Mouse (Mus musculus) inflammation-experienced regulatory T-cells, adult 6 months (primary cell): ENCODE data around the gene Mvb12a. TPM values are rescaled to one million over a fixed set of nuclear protein-coding genes. Genes with fewer than 3 reads are reported as not detected.

Source experiments
- ATAC-seq: one replicate; pipeline ENCODE4 v1.8.0; 2017
- polyA plus RNA-seq, 3 experiments: library from polyadenylated mRNA; unstranded; fragments of 100-300 nt; shearing (Covaris generic); gene quantifications; one replicate each; pipeline ENCODE4 v1.2.1; 2017

The Mvb12a gene
- polyA plus RNA-seq, 3 experiments from 2014 or later = 38.1 to 75.7 (median 43.5) TPM

- ATAC-seq = no peak
Observed at GRCm38 (mm10) chr8:71566501-71566900, 23.8 kb downstream of the Mvb12a start, which contains the start of gene Nxnl1. TSS of gene Nxnl1 (minus strand) at chr8:71566601.

- no peak for ATAC-seq
Observed at GRCm38 (mm10) chr8:71567587-71567986, 24.9 kb downstream of the Mvb12a start.

- ATAC-seq = no peak
Observed at GRCm38 (mm10) chr8:71568387-71568937, 25.7 kb downstream of the Mvb12a start, which contains the start of gene Slc27a1. TSS of gene Slc27a1 (plus strand) at chr8:71568882.

GRCm38 (mm10) chr8:71568941-71569340, 26.2 kb downstream of the Mvb12a start:
- ATAC-seq = no peak

- peak; percentile 54 for ATAC-seq
Observed at GRCm38 (mm10) chr8:71569366-71570290, 26.9 kb downstream of the Mvb12a start.

GRCm38 (mm10) chr8:71570291-71570954, 27.7 kb downstream of the Mvb12a start:
- peak; percentile 88 for ATAC-seq

GRCm38 (mm10) chr8:71572077-71572476, 29.4 kb downstream of the Mvb12a start:
- ATAC-seq = no peak

GRCm38 (mm10) chr8:71572847-71573633, 30.3 kb downstream of the Mvb12a start:
- no peak for ATAC-seq

- no peak for ATAC-seq
Observed at GRCm38 (mm10) chr8:71574426-71574825, 31.7 kb downstream of the Mvb12a start.

- ATAC-seq = no peak
Observed at GRCm38 (mm10) chr8:71575020-71575419, 32.3 kb downstream of the Mvb12a start.

- ATAC-seq = no peak
Observed at GRCm38 (mm10) chr8:71577856-71578387, 35.2 kb downstream of the Mvb12a start.

- no peak for ATAC-seq
Observed at GRCm38 (mm10) chr8:71579009-71579408, 36.3 kb downstream of the Mvb12a start.

- ATAC-seq = no peak
Observed at GRCm38 (mm10) chr8:71579476-71579875, 36.8 kb downstream of the Mvb12a start.

GRCm38 (mm10) chr8:71580201-71580600, 37.5 kb downstream of the Mvb12a start:
- no peak for ATAC-seq

- ATAC-seq = no peak
Observed at GRCm38 (mm10) chr8:71586891-71587290, 44.2 kb downstream of the Mvb12a start.

- no peak for ATAC-seq
Observed at GRCm38 (mm10) chr8:71588762-71589161, 46.0 kb downstream of the Mvb12a start.

- ATAC-seq = no peak
Observed at GRCm38 (mm10) chr8:71591017-71591416, 48.3 kb downstream of the Mvb12a start.

GRCm38 (mm10) chr8:71591471-71592373, 49.0 kb downstream of the Mvb12a start, which contains the start of gene Pgls:
TSS of gene Pgls (plus strand) at chr8:71592176.
- ATAC-seq = peak; percentile 83

- ATAC-seq = peak; percentile 41
Observed at GRCm38 (mm10) chr8:71592374-71593170, 49.9 kb downstream of the Mvb12a start.
